Mouse (Mus musculus): ENCODE measurements around the gene Nln.

- TF ChIP-seq CTCF (IDR thresholded peaks at IDR 0.05; ENCODE audit: borderline replicate concordance, control insufficient read depth, extremely low read depth, insufficient read depth, low read length, poor library complexity): no peak
- no peak for TF ChIP-seq POLR2A (IDR thresholded peaks at IDR 0.05; ENCODE audit: control insufficient read depth, extremely low read depth, insufficient read depth, low read length, poor library complexity)
Observed at GRCm38 (mm10) chr13:103982376-103982775, 127.0 kb downstream of the Nln start.

Data from thymus, adult 2 months (tissue).